Mouse (Mus musculus) small intestine, adult 2 months (tissue): ENCODE data around the gene Mon1b.

ENCODE experiments used
- CTCF ChIP-seq: fragments of 200-500 bp; IDR thresholded peaks from 2 replicates; pipeline ENCODE4 v1.5.1; 2012; ENCODE audit warnings: low read depth, mild to moderate bottlenecking, control low read depth, inconsistent platforms, low read length, moderate library complexity, mixed read lengths; ENCODE audit not compliant: insufficient replicate concordance, insufficient read length; ENCODE audit errors: extremely low read depth
- POLR2A ChIP-seq: fragments of 200-500 bp; IDR thresholded peaks from 2 replicates; pipeline ENCODE4 v1.6.1; 2012; ENCODE audit warnings: low read depth, mild to moderate bottlenecking, control low read depth, inconsistent platforms, low read length, moderate library complexity

DNA sequence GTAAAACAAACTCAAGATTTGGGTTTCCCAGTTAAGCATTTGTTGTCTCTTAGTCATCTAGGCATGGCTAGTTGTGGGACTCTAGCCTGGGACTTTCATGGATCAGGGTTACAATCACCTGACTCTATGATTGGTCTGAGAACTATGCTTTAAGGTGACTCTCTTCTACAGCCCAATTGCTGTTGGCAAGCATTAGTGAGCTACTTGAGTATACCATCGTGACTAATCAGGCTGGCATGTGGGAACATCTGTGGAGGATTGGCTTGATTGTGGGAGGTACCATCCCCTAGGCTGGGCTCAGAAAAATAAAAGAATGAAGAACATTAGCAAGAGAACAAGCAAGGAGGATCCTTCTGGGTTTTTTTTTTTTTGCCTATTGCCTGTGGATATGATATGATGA is 41.4 kb downstream of the Mon1b start:
- TF ChIP-seq CTCF (no peak), POLR2A (no peak)
